Mouse (Mus musculus): ENCODE measurements around the gene Col20a1.

Col20a1 gene

DNA sequence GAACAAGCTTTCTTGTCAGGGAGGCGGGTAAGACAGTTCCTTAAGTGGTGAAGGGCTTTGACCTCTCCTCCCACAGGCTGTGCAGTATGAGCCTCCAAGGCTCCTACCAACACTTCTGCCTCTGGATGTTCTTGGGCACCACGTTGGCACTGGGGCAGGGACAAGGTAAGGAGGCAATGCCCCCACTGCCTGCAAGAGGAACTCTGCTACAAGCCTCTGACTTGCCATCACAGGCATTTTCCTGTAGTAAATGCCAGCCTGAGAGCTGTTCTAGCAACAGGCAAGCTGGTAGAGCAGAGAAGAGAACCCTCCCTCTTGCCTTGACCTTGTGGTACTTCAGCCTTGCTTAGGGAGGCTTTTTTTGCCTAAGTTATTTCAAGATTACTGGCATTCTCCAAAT lies at the start of gene Col20a1:
Col20a1 (plus strand) TSS at position 87 of the 400 bp plus-strand sequence.
- no peak for DNase-seq (ENCODE audit: low spot score in 2 of 2)

DNA sequence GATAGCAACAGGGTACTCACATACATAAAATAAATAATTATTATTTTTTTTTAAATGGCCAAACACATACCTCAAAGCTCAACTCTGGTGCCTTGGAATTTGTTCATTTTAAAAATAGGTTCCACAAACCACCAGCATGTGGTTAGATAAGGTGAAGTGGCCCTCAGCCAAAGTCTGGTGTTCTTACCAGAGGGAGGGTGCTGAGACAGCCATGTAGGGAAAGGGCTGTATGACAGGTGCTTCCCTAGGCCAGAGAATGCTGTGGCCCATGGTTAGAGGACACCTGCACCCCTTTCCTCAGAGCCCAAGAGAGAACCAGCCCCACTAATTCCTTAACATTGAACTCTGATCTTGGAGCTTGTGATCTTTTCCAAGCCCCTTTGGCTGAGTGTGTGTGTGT lies 46.1 kb upstream of the Col20a1 start:
- no peak for DNase-seq (ENCODE audit: low spot score in 2 of 2)

DNA sequence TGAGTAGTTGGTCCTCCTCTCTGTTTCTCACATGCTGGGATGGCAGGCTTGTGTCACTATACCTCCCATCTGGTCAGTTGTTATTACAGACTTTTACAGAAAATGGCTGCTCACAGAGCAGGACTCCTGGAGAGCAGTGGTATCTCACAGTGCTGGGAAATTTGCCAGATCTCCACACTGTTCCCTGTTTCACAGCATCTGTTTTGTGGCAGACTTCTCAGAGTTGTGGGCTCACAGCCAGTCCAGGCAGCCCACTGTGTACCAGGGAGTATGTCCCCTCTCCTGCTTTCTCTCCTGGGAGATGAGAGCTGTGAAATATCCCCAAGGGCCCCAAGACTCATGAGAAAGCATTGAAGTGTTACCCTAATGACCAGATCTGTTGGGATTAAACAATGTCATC lies 44.5 kb upstream of the Col20a1 start:
- DNase-seq (ENCODE audit: low spot score in 2 of 2): no peak

DNA sequence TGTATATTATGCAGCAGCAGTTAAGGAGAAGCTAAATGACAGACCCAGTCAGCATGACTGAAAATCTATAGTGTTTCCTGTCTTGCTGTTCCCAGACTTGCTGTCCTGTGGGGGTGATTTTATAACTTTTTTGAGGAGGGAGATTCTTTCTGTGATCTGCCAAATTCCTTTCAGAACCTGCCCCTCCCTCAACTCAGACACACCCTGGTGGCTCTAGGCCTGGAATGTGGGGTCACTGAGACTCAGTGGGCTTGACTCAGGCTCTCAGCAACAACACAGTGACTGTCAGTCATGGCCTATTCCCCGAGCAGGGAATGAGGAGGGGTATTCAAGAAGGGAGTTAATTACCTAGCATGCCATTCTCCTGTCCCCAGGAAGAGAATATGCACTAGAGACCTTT lies 36.4 kb upstream of the Col20a1 start:
- DNase-seq (ENCODE audit: low spot score in 2 of 2): no peak

DNA sequence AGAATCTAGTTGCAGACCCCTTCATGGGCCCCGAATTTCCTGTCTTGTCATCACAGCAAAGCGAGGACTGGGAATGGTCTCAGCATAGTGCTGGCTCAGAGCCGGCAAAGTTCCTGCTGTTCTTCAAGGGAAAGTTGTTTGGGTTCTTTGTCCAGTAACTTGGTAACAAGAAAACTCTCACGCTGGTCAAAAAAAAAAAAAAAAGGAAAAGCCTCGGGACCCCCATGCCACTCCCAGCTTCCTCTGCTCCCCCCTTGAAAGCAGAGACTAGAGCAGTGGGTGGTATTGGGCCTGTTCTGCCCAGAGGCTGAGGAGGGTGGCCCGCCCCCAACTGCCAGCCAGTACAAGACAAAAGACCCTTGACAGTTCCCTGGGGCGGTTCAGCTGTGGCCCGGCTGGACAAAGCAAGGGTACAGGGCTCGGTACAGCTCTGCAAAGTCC lies 33.6 kb upstream of the Col20a1 start:
- DNase-seq (ENCODE audit: low spot score in 2 of 2): no peak

DNA sequence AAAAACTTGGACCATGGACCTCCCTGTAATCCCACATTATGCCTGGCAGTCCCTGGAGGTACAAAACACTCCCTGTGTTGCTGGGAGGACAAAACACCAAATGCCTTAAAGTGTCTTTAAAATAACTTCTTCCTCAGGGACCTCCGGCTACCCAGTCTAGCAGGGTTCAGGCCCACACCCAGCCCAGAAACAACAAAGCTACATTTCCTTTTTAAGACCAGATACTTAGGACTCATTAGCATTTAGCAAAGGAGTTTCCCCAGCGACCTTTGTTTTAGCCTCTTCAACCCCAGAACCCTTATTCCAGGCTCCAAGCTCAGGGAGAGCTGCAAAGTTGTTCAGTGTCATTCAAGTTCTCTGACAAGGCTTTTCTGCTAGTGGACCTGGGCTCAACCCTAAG lies 32.7 kb upstream of the Col20a1 start:
- no peak for DNase-seq (ENCODE audit: low spot score in 2 of 2)

DNA sequence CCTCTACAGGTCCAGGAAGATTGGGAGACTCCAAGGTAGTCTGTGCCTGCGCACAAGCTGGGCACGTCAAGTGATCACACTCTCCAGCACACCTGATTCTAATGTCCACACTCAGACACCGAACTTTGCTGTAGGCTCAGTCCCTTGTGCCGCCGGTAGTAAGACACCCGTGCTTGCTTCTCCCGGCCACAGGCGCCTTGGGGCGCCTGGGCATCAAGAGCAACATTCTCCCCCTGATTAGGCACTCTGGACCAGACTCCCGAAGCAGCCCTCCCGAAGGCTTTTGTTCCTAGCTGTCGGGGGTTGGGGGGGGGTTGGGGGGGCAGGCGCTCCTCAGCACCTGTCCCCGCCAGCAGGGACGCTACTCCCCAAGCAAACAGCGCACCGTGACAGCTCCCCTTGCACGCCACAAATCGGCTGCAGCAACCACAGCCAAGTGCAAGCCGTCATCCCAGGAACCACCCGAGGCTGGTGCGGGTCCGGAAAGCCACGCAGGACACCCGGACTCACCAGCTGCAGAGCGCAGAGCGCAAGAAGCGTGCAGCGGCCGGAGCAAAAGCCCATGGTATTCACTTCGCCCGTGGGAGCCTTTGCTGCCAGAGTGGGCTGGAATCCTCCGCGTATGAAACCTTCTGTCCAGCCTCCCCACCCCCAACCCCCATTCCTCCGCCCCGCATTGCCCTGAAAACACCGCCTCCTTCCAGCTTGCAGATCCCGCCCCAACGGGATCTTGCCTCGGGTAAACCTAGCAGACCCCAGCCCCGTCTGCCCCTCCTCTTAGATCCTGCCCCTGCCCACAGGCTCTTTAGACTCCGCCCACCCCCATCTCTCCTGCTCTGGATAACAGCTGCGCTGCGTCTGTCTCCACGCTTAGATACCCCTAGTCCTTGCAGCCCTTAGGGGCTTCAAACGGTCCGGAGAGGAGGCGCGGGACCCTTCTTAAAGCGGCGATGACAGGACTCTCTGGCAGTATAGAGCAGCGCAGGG lies 32.0 kb upstream of the Col20a1 start, which contains the start of gene Nkain4:
Nkain4 (minus strand) TSS at position 639 of the 987 bp plus-strand sequence.
- peak in 1 of 2 experiments; percentile 56 for DNase-seq (ENCODE audit: low spot score in 2 of 2)

DNA sequence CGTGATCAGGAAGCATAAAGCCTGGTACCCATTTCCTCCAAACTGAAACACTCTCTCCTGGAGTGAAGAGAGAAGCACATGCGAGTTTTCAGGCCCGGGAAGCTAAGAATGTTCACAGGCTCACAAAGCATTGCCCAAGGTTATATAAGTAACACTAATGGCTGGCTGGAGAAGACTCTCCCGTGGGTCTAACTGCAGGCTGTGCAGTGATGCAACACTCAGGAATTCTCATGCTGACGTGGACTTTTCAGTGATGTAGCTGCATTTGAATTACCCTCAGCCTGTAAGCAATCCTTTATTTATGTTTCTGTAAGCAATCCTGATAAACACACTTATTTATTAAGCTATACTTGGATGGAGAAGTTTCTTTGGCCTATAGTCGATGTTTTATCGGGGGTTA lies 26.7 kb upstream of the Col20a1 start:
- no peak for DNase-seq (ENCODE audit: low spot score in 2 of 2)

DNA sequence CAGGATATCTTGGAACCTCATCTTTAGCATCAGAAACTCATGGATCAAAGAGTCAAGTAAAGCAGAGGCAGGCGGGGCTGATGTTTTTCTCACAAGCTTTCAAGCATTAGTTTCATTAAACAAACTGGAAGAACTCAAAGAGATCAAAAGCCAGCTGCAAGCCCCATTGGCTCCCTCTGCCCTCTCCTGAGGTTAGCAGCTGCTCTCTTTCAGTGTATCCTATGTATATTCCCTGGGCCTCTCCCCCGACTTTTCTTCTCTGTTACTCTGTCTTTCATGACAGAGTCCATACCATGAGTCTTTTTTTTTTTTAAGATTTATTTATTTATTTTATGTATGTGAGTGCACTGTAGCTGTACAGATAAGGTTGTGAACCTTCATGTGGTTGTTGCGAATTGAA lies 26.1 kb upstream of the Col20a1 start:
- DNase-seq (ENCODE audit: low spot score in 2 of 2): no peak

DNA sequence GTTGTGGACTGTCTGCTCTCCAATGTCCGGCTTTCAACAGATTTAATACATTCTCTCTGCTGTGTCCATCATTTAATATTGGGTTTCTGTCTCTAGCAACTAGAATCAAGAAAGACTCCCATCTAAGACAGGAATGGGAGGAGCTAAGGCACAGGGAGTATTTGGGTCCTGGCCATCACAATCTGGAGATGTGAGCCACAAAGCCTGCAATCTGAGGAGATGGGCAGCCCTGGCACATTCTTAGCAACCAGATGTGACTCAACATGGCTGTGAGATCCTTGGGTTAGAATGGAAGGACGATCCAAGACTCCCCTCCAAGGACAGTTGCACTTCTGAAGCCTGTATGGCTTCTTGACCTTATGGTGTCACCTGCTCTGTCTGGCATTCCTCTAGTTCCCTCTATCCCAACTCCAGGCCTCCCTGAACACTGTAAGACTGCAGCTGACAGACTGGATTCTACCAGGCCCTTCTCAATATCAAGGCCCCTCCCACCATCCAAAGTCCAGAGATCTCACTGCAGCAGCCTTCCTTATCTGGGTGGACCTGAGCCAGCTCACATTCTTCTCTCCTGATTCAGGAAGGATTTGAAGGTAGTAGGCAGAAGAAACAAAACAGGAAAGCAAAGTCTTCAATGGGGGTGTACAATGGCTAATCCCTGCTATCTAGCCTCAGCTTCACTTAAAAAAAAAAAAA lies 23.6 kb upstream of the Col20a1 start:
- no peak for DNase-seq (ENCODE audit: low spot score in 2 of 2)

DNA sequence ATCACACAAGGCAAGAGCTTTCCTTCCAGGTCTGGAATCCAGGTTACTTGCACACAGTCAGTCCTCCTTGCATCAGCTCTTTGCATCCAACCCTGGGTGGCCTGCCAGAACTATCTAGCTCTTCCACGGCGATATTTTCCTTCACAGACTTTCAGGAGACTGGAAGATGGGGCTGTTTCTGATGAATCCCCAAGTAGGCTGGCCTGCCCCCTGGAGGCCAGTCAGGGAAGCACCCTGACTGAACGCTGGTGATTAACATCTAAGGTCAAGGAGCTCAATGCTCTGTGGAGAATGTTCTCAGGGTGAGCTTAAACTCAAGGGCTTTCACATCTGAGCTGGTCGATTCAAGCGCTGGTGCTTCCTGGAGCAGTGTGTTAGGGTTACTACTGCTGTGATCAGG lies 22.4 kb upstream of the Col20a1 start:
- DNase-seq (ENCODE audit: low spot score in 2 of 2): peak; percentile 58 to 78

DNA sequence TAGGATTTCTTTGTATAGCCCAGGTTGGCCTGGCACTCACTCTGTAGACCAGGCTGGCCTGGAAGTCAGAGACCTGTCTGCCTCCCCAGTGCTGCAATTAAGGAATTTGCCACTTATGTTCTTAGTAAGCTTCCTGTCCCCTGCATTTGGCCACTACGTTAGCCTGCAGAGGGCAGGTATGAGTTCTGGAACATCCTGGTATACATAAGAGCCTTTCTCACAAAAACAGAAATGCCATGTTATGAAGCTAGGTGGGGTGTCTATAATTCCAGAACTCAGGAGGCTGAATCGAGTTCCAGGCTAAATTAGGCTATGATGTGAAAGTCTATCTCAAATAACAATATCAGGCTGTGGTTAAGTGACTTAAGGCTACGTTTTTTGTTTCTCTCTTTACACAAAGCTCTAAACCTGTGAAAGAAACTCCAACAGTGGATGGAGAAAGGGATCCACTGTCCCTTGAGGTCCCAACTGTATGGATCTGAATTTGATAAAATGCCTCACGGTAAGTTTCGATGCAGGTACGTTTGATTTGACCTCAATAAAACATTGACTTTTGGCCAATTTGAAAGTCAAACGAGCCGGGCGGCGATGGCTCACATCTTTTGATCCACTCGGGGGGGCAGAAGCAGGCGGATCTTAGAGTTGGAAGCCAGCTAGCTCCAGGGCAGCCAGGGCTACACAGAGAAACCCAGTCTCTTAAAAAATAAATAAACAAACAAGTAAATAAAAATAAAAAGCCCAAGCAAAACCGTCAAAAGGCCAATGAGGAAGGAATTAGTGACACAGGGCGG lies 20.0 kb upstream of the Col20a1 start:
- DNase-seq (ENCODE audit: low spot score in 2 of 2): no peak

DNA sequence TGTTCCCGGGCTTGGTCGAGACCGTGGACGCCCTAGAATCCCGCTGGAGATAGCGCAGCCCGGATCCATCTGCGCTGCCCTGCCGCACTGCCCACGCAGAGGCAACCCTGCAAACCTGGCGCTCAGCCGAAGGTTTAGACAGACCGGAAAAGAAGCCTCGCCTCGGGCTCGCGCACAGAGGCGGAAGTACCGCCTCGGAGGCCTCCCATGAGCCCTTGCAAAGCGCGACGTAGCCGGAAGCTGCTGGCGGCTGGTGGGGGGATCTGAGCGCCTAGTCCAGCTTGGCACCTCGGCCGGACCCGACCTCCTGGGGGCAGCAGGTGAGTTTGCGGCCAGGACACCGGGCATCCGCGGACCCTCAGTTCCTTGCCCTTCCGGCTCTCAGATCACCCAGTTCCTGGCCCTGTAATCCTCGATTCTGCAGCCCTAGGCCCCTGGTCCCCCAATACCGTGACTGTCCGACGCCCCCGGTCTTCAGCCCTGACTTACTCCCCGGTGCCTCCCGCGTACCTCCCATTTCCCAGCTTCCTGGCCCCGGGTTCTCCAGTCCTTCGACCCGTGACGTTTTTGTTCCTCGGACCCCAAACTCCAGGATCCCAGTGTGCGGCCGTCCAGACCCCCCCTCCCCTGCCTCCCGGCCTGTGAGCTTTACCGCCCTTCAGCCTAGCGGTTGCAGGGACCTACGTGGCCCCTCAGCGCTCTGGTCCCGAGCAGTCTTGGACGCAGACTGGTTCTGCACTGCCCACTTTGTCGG lies 19.1 kb upstream of the Col20a1 start, which contains the start of gene Arfgap1:
Arfgap1 (plus strand) TSS at position 216 of the 754 bp plus-strand sequence.
- peak; percentile 89 to 93 for DNase-seq (ENCODE audit: low spot score in 2 of 2)

DNA sequence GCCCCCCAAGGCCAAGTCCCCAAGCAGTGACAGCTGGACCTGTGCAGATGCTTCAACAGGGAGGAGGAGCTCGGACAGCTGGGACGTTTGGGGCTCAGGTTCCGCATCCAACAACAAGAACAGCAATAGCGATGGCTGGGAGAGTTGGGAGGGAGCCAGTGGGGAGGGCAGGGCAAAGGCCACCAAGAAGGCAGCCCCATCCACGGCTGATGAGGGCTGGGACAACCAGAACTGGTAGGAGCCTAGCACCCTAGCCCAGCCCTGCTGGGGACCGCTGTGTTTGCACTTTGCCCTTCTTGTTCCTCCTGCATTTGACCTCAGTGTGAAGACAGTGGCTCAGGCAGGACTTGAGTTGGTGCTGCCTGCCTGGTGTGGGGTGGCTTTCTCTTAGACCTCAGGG lies 5.2 kb upstream of the Col20a1 start:
- no peak for DNase-seq (ENCODE audit: low spot score in 2 of 2)

DNA sequence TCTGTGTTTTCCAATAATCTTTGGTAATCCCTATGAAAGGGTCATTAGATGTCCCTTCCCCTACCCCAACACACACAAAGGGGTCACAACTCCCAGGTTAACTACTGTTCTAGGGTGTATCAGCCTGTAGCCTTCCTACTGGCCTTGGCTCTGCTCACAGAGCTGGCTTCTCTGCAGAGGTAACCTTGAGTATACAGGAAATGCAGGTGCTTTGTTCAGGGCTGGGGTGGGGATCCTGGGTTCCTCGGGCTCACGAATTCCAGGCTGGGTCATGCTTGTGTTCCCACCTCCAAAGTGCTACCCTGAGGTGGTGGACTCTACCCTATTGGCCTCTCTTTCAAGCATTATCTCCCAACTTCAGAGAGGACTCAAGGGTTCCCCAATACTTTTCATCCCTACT lies 700 bp upstream of the Col20a1 start:
- DNase-seq (ENCODE audit: low spot score in 2 of 2): no peak

DNA sequence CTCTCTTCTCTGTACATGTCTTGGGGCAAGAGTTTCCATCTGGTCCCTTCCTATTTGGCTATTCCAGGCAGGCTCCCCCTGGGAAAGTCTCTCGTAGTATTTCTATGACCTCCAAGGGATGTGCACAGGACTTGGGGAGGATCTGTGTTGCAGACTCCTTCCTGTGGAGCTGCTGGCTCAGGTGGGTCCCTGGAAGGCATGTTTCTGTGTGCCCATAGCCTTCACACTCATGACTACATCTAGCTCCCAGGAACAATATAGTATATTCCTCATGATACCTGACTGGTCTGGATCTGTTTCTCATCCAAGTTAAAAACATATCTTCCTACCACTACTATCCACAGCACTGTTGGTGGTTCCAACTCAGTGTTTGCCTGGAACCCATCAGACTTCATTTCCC lies 666 bp downstream of the Col20a1 start:
- DNase-seq (ENCODE audit: low spot score in 2 of 2): no peak

DNA sequence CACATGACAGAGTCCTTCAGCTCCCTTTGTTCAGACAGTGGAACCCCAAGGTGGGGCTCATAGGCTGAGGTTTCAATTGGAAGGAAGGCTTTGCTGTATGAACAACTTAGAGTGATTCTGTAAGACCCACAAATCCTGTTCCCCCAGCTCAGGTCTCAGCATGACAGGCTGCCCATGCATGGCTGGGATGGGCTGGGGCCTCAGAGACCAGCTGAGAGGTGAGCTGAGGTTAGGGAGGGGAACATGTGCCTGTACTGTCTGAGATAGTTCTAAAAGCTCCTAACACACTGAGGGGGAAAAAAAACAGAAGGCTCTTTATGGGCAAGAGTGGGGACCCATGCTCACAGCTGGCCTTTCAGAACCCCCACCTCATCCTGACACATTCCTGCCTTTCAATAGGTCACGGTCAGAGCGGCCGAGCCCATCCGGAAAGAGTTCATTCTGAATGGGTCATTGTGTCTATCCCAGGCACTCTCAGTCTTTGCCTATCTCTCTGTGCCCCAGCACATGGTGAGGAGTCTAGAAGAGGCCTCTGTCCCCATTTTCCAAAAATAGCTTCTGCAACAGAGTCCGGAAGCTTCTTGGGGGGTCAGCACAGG lies 1.2 kb downstream of the Col20a1 start:
- DNase-seq (ENCODE audit: low spot score in 2 of 2): no peak

DNA sequence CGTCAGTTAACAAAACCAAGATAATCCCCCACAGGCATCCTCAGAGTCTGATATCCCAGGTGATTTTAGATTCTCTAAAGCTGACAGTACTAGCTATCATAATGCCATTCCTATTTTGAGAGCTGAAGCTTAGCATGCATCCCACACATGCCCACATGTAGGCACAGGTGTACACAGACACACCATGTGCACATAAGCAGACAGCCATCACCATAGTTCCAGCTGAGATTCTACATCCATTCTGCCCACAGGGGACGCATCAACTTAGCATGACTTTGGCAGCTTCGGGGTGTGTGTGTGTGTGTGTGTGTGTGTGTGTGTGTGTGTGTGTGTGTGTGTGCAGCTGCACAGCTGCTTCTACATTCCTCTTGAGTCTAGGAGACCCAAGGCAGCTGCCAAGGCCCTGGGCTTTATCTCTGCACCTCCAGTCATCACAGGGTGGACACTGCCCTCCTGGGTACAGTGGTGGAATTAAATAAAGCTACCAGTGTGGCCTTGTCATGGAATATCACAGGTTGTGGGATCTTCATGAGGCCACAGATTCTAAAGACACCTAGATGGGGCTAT lies 2.1 kb downstream of the Col20a1 start:
- DNase-seq (ENCODE audit: low spot score in 2 of 2): no peak

DNA sequence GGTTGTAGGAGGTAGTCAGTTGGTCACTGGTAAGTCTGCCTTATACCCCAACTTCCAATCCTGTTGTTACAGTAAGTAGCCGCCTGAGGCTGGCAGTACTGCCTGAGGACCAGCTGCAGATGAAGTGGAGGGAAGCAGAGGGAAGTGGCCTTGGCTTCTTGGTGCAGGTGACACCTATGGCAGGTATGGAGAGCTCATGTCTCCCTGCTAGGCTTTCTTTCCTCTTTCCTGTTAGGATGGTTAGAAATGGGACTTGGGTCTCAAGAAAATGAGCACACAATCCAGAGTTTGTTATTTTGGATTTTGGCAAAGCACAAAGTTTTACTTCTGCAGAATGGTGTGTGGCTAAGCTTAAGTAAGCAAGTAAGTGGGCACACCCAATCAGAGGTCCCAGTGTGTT lies 2.6 kb downstream of the Col20a1 start:
- DNase-seq (ENCODE audit: low spot score in 2 of 2): no peak

DNA sequence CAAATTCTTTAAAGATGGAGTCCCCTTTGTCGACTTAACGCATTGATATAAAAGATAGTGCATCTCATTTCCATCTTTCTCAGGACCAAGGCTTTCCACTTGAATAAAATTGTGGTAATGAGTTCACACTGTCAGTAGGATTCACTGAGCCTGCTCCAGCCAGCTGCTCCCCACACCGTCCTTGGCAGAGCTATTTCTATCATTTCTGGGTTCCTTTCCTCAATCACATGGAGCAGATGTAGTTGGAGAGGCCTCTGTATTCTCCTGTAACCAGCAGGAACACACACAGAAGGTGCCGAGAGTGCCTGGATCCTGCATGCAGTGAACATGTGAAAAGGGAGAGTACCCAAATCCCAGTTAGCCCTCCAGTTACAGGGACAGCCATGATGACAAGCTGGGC lies 4.0 kb downstream of the Col20a1 start:
- DNase-seq (ENCODE audit: low spot score in 2 of 2): no peak
